Mouse (Mus musculus): ENCODE data around the gene Pirb. TPM values are rescaled to one million over a fixed set of nuclear protein-coding genes. Genes with fewer than 3 reads are reported as not detected.

Pirb gene
- polyA plus RNA-seq (2014; fragmentation: Illumina TruSeq; extraction: RNeasy Lipid Tissue Mini Kit (QIAGEN cat#74804)) = 5.2 TPM

GRCm38 (mm10) chr7:3720268-3720667 is at the start of gene Pirb:
Pirb (minus strand) TSS chr7:3720391.

GRCm38 (mm10) chr7:3703879-3704441 is 16.2 kb downstream of the Pirb start, which contains the start of gene Rps9:
Rps9 (plus strand) TSS chr7:3703993.

GRCm38 (mm10) chr7:3692987-3693808 is 27.0 kb downstream of the Pirb start, which contains the start of gene Mboat7:
Mboat7 (minus strand) TSS chr7:3693523.

GRCm38 (mm10) chr7:3692382-3692986 is 27.7 kb downstream of the Pirb start, which contains the start of gene Tsen34:
Tsen34 (plus strand) TSS chr7:3692863.

GRCm38 (mm10) chr7:3677342-3677741 is 42.8 kb downstream of the Pirb start, which contains the start of gene Tmc4:
Tmc4 (minus strand) TSS chr7:3677553.

GRCm38 (mm10) chr7:3665215-3666114 is 54.7 kb downstream of the Pirb start, which contains the start of gene Leng1:
Leng1 (minus strand) TSS chr7:3665840.

Other genes starting within 250 kb of the Pirb start
- gene Tarm1, start 217.8 kb downstream of the Pirb start, polyA plus RNA-seq (2014; fragmentation: Illumina TruSeq; extraction: RNeasy Lipid Tissue Mini Kit (QIAGEN cat#74804)) = not detected
- gene Oscar, start 104.2 kb downstream of the Pirb start, polyA plus RNA-seq (2014; fragmentation: Illumina TruSeq; extraction: RNeasy Lipid Tissue Mini Kit (QIAGEN cat#74804)) = 0.26 TPM
- 10.4 TPM for gene Ndufa3, start 103.0 kb downstream of the Pirb start, polyA plus RNA-seq (2014; fragmentation: Illumina TruSeq; extraction: RNeasy Lipid Tissue Mini Kit (QIAGEN cat#74804))
- gene Tfpt, start 90.5 kb downstream of the Pirb start, polyA plus RNA-seq (2014; fragmentation: Illumina TruSeq; extraction: RNeasy Lipid Tissue Mini Kit (QIAGEN cat#74804)) = 1.0 TPM
- 21.1 TPM for gene Prpf31, start 90.4 kb downstream of the Pirb start, polyA plus RNA-seq (2014; fragmentation: Illumina TruSeq; extraction: RNeasy Lipid Tissue Mini Kit (QIAGEN cat#74804))
- 19.9 TPM for gene Cnot3, start 75.1 kb downstream of the Pirb start, polyA plus RNA-seq (2014; fragmentation: Illumina TruSeq; extraction: RNeasy Lipid Tissue Mini Kit (QIAGEN cat#74804))
- 5.0 TPM for gene Leng1, start 54.6 kb downstream of the Pirb start, polyA plus RNA-seq (2014; fragmentation: Illumina TruSeq; extraction: RNeasy Lipid Tissue Mini Kit (QIAGEN cat#74804))
- gene Tmc4, start 42.8 kb downstream of the Pirb start, polyA plus RNA-seq (2014; fragmentation: Illumina TruSeq; extraction: RNeasy Lipid Tissue Mini Kit (QIAGEN cat#74804)) = 11.3 TPM
- 13.3 TPM for gene Tsen34, start 27.5 kb downstream of the Pirb start, polyA plus RNA-seq (2014; fragmentation: Illumina TruSeq; extraction: RNeasy Lipid Tissue Mini Kit (QIAGEN cat#74804))
- gene Mboat7, start 26.9 kb downstream of the Pirb start, polyA plus RNA-seq (2014; fragmentation: Illumina TruSeq; extraction: RNeasy Lipid Tissue Mini Kit (QIAGEN cat#74804)) = 56.0 TPM
- 11.4 TPM for gene Rps9, start 16.4 kb downstream of the Pirb start, polyA plus RNA-seq (2014; fragmentation: Illumina TruSeq; extraction: RNeasy Lipid Tissue Mini Kit (QIAGEN cat#74804))
- not detected for gene Gm15448, start 105.3 kb upstream of the Pirb start, polyA plus RNA-seq (2014; fragmentation: Illumina TruSeq; extraction: RNeasy Lipid Tissue Mini Kit (QIAGEN cat#74804))
- 1.5 TPM for gene Pira2, start 124.7 kb upstream of the Pirb start, polyA plus RNA-seq (2014; fragmentation: Illumina TruSeq; extraction: RNeasy Lipid Tissue Mini Kit (QIAGEN cat#74804))
- gene Gm14548, start 177.7 kb upstream of the Pirb start, polyA plus RNA-seq (2014; fragmentation: Illumina TruSeq; extraction: RNeasy Lipid Tissue Mini Kit (QIAGEN cat#74804)) = 0.23 TPM
- gene Lilra6, start 195.1 kb upstream of the Pirb start, polyA plus RNA-seq (2014; fragmentation: Illumina TruSeq; extraction: RNeasy Lipid Tissue Mini Kit (QIAGEN cat#74804)) = not detected

Data from ovary, adult 10 weeks (tissue).